Mouse (Mus musculus) testis, adult 2 months (tissue): Measurements from ENCODE around the gene Nrcam.

Experiments used
- CTCF ChIP-seq: fragments of 200-500 bp; IDR thresholded peaks from 2 replicates; pipeline ENCODE4 v1.5.1; 2012; ENCODE audit warnings: low read depth, mild to moderate bottlenecking, inconsistent platforms, low read length, moderate library complexity; ENCODE audit not compliant: control insufficient read depth, insufficient read depth, insufficient replicate concordance
- POLR2A ChIP-seq: fragments of 200-500 bp; IDR thresholded peaks from 2 replicates; pipeline ENCODE4 v1.6.1; 2012; ENCODE audit warnings: low read depth, mild to moderate bottlenecking, inconsistent platforms, low read length, moderate library complexity; ENCODE audit not compliant: control insufficient read depth

DNA sequence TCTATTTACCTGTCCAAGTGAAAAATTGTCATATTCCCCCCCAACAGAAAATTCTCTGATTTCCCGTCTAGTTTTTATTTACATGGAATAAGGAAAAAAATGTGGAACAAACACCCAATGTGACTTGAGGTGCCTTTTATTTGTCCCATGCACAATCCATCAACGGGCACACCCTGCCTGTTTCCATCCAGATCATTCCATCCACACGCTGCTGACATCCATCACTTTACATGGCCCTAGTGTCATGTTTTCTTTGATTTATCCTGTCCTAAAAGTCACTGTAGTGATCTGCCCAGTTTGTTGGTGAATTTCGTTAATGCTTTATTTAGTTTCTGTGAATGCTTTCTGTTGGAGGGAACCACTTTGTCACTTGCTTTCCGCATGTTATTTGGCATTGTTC, 142.4 kb downstream of the Nrcam start:
- TF ChIP-seq CTCF (no peak), POLR2A (no peak)
